Mouse (Mus musculus): Measurements from ENCODE around the gene Usp50. TPM values are rescaled to one million over a fixed set of nuclear protein-coding genes. Genes with fewer than 3 reads are reported as not detected.

Gene Usp50
- polyA plus RNA-seq, 1 experiment from 2014 or later, result 2.2 TPM

- Histone ChIP-seq H3K27ac (no peak overlapping the region), H3K4me3 (no peak overlapping the region), H3K9me3 (replicated peaks) (no peaks in the 10 kb centered on the region), H3K36me3 (peaks cover 19% of the 10 kb centered on the region; the same call in 1 of the 2 replicates), H3K4me1 (peaks cover 8% of the 10 kb centered on the region), H3K27me3 (ENCODE audit: low read depth, poor library complexity, severe bottlenecking) (no peaks in the 10 kb centered on the region)
- DNase-seq (ENCODE audit: low spot score), result no peak
Measured at GRCm38 (mm10) chr2:126712950-126713349, 70.3 kb downstream of the Usp50 start.

GRCm38 (mm10) chr2:126712526-126712925, 70.7 kb downstream of the Usp50 start:
- no peaks in the 10 kb centered on the region for H3K27me3 ChIP-seq (ENCODE audit: low read depth, poor library complexity, severe bottlenecking)
- 97% methylated on average over 5 of the region's 5 CpGs for WGBS
- H3K4me1 ChIP-seq, result peaks cover 10% of the 10 kb centered on the region
- H3K9me3 ChIP-seq (replicated peaks), result no peaks in the 10 kb centered on the region
- H3K36me3 ChIP-seq, result peaks cover 15% of the 10 kb centered on the region; the same call in 1 of the 2 replicates
- DNase-seq (ENCODE audit: low spot score), result no peak
- no peak overlapping the region for H3K27ac ChIP-seq
- H3K4me3 ChIP-seq, result no peak overlapping the region

GRCm38 (mm10) chr2:126708361-126708760, 74.9 kb downstream of the Usp50 start:
- Histone ChIP-seq H3K4me1 (peaks cover 10% of the 10 kb centered on the region), H3K27ac (no peak overlapping the region), H3K4me3 (peak overlapping the region; percentile 66), H3K36me3 (peaks cover 8% of the 10 kb centered on the region; the same call in 1 of the 2 replicates), H3K9me3 (replicated peaks) (no peaks in the 10 kb centered on the region), H3K27me3 (ENCODE audit: low read depth, poor library complexity, severe bottlenecking) (no peaks in the 10 kb centered on the region)
- WGBS, result 86% methylated on average over 4 of the region's 4 CpGs
- no peak for DNase-seq (ENCODE audit: low spot score)

GRCm38 (mm10) chr2:126707438-126707779, 75.9 kb downstream of the Usp50 start:
- Histone ChIP-seq H3K36me3 (peaks cover 8% of the 10 kb centered on the region; the same call in 1 of the 2 replicates), H3K27me3 (ENCODE audit: low read depth, poor library complexity, severe bottlenecking) (no peaks in the 10 kb centered on the region), H3K4me3 (peak overlapping the region; percentile 66), H3K27ac (peak overlapping the region; percentile 86), H3K4me1 (peaks cover 10% of the 10 kb centered on the region), H3K9me3 (replicated peaks) (no peaks in the 10 kb centered on the region)
- DNase-seq (ENCODE audit: low spot score), result no peak
- WGBS, result 0% methylated on average over 23 of the region's 23 CpGs

- Histone ChIP-seq H3K27me3 (ENCODE audit: low read depth, poor library complexity, severe bottlenecking) (no peaks in the 10 kb centered on the region), H3K27ac (peak within 1 kb of the TSS; percentile 86), H3K36me3 (peaks cover 8% of the 10 kb centered on the region; the same call in 1 of the 2 replicates), H3K9me3 (replicated peaks) (no peaks in the 10 kb centered on the region), H3K4me1 (peaks cover 10% of the 10 kb centered on the region), H3K4me3 (peak within 1 kb of the TSS; percentile 66)
- WGBS, result 2% methylated on average over 47 of the region's 47 CpGs
- peak; percentile 96 for DNase-seq (ENCODE audit: low spot score)
Measured at GRCm38 (mm10) chr2:126706759-126707437, 76.4 kb downstream of the Usp50 start, which contains the start of gene Usp8. Usp8 (plus strand) TSS chr2:126707328.

GRCm38 (mm10) chr2:126695285-126695684, 88.0 kb downstream of the Usp50 start:
- no peaks in the 10 kb centered on the region for H3K36me3 ChIP-seq
- 88% methylated on average over 6 of the region's 6 CpGs for WGBS
- no peak for DNase-seq (ENCODE audit: low spot score)
- H3K4me1 ChIP-seq, result no peaks in the 10 kb centered on the region
- H3K27me3 ChIP-seq (ENCODE audit: low read depth, poor library complexity, severe bottlenecking), result no peaks in the 10 kb centered on the region
- H3K9me3 ChIP-seq (replicated peaks), result no peaks in the 10 kb centered on the region
- no peak overlapping the region for H3K4me3 ChIP-seq
- no peak overlapping the region for H3K27ac ChIP-seq

GRCm38 (mm10) chr2:126691290-126691689, 92.0 kb downstream of the Usp50 start:
- WGBS, result 81% methylated on average over 3 of the region's 3 CpGs

GRCm38 (mm10) chr2:126682937-126683336, 100.3 kb downstream of the Usp50 start:
- no peak for DNase-seq (ENCODE audit: low spot score)
- no peaks in the 10 kb centered on the region for H3K27me3 ChIP-seq (ENCODE audit: low read depth, poor library complexity, severe bottlenecking)
- no peaks in the 10 kb centered on the region for H3K9me3 ChIP-seq (replicated peaks)
- no peak overlapping the region for H3K4me3 ChIP-seq
- no peak overlapping the region for H3K27ac ChIP-seq
- WGBS, result 91% methylated on average over 1 of the region's 1 CpGs
- peaks cover 70% of the 10 kb centered on the region for H3K36me3 ChIP-seq
- H3K4me1 ChIP-seq, result no peaks in the 10 kb centered on the region

More at GRCm38 (mm10) chr2:126691290-126691689, 92.0 kb downstream of the Usp50 start:
- Histone ChIP-seq H3K9me3 (replicated peaks) (no peaks in the 10 kb centered on the region), H3K4me3 (no peak overlapping the region), H3K27me3 (ENCODE audit: low read depth, poor library complexity, severe bottlenecking) (no peaks in the 10 kb centered on the region), H3K27ac (no peak overlapping the region), H3K4me1 (no peaks in the 10 kb centered on the region), H3K36me3 (peaks cover 10% of the 10 kb centered on the region)
- DNase-seq (ENCODE audit: low spot score), result no peak

GRCm38 (mm10) chr2:126682333-126682732, 100.9 kb downstream of the Usp50 start:
- 82% methylated on average over 2 of the region's 2 CpGs for WGBS

GRCm38 (mm10) chr2:126677366-126677765, 105.9 kb downstream of the Usp50 start:
- no peak for DNase-seq (ENCODE audit: low spot score)
- Histone ChIP-seq H3K9me3 (replicated peaks) (no peaks in the 10 kb centered on the region), H3K36me3 (peaks cover 52% of the 10 kb centered on the region), H3K27ac (no peak overlapping the region), H3K4me1 (peaks cover 20% of the 10 kb centered on the region), H3K27me3 (ENCODE audit: low read depth, poor library complexity, severe bottlenecking) (no peaks in the 10 kb centered on the region), H3K4me3 (no peak overlapping the region)
- 87% methylated on average over 1 of the region's 1 CpGs for WGBS

More at GRCm38 (mm10) chr2:126682333-126682732, 100.9 kb downstream of the Usp50 start:
- no peaks in the 10 kb centered on the region for H3K9me3 ChIP-seq (replicated peaks)
- no peaks in the 10 kb centered on the region for H3K27me3 ChIP-seq (ENCODE audit: low read depth, poor library complexity, severe bottlenecking)
- no peak overlapping the region for H3K4me3 ChIP-seq
- DNase-seq (ENCODE audit: low spot score), result no peak
- no peak overlapping the region for H3K27ac ChIP-seq
- H3K36me3 ChIP-seq, result peaks cover 72% of the 10 kb centered on the region
- no peaks in the 10 kb centered on the region for H3K4me1 ChIP-seq

GRCm38 (mm10) chr2:126676122-126676515, 107.2 kb downstream of the Usp50 start, which contains the start of gene Gabpb1:
Gabpb1 (minus strand) TSS chr2:126676337.
- Histone ChIP-seq H3K27ac (peak within 1 kb of the TSS; percentile 100), H3K4me1 (peaks cover 20% of the 10 kb centered on the region), H3K27me3 (ENCODE audit: low read depth, poor library complexity, severe bottlenecking) (no peaks in the 10 kb centered on the region), H3K36me3 (peaks cover 40% of the 10 kb centered on the region), H3K9me3 (replicated peaks) (no peaks in the 10 kb centered on the region), H3K4me3 (peak within 1 kb of the TSS; percentile 95)
- 26% methylated on average over 12 of the region's 12 CpGs for WGBS
- DNase-seq (ENCODE audit: low spot score), result peak; percentile 39

- Histone ChIP-seq H3K4me3 (peak overlapping the region; percentile 95), H3K27me3 (ENCODE audit: low read depth, poor library complexity, severe bottlenecking) (no peaks in the 10 kb centered on the region), H3K27ac (peak overlapping the region; percentile 100), H3K4me1 (peaks cover 20% of the 10 kb centered on the region), H3K36me3 (peaks cover 38% of the 10 kb centered on the region), H3K9me3 (replicated peaks) (no peaks in the 10 kb centered on the region)
- WGBS, result under 1% methylated on average over 99 of the region's 99 CpGs
- DNase-seq (ENCODE audit: low spot score), result peak; percentile 90
Measured at GRCm38 (mm10) chr2:126675169-126676121, 107.8 kb downstream of the Usp50 start.
